Mouse (Mus musculus) megakaryocyte, embryonic 14.5 days (primary cell): ENCODE results near the gene Slc29a4.

ENCODE experiments used
- FLI1 ChIP-seq: IDR thresholded peaks from 2 replicates; pipeline ENCODE4 v1.6.1; 2012; ENCODE audit warnings: low read length, inconsistent platforms, mixed read lengths
- GATA1 ChIP-seq: IDR thresholded peaks from 3 replicates; pipeline ENCODE4 v1.6.1; 2012; ENCODE audit warnings: mixed read lengths, low read length, inconsistent platforms, borderline replicate concordance

GRCm38 (mm10) chr5:142739941-142740340, 47.6 kb downstream of the Slc29a4 start:
- TF ChIP-seq GATA1 (no peak), FLI1 (no peak)
